Mouse (Mus musculus): ENCODE measurements around the gene Pgm2. TPM values are rescaled to one million over a fixed set of nuclear protein-coding genes. Genes with fewer than 3 reads are reported as not detected.

Gene Pgm2
- 10 to 100 TPM; 18.2 to 27.0 (median 19.2) TPM for polyA plus RNA-seq (2017; shearing (Covaris generic))

- ATAC-seq: peak; percentile 96
These were observed at the start of gene Pgm2 for GRCm38 (mm10) chr5:64092748-64093292. Gene Pgm2, plus strand, starts transcription at chr5:64092950.

DNA sequence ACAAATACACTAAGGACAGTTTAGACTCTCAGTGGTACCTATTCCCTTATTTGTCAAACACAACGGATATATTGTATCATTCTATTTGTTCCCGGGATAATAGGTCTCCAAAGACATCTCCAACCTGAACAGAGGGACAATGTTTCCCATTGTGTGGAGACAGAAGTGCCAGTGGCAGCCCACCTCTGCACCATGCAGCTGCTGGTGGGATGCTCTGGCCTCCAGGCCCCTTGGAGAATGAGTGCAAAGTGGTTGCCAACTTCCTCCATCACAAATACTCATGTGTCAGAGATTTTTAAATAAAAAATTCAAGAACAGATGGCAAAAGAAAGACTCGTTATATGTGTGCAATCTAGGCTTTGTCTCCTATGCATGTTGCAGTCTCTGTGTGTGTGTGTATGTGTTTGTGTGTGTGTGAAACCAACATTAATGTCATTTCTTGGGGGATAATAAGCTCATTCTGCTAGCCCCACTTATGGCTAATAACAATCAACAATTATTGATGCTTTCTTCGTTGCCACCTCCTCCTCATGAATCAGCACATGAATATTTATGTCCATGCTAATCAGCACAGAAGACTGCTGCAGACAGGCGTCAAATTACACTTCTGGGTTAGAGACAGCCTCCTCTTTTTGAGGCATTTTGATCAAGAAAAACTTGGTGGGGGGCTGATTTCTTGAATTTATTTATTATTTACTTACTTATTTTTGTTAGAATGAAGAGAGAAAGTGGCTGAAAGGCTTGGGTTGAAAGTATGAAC lies 48.9 kb upstream of the Pgm2 start:
- no peak for ATAC-seq

DNA sequence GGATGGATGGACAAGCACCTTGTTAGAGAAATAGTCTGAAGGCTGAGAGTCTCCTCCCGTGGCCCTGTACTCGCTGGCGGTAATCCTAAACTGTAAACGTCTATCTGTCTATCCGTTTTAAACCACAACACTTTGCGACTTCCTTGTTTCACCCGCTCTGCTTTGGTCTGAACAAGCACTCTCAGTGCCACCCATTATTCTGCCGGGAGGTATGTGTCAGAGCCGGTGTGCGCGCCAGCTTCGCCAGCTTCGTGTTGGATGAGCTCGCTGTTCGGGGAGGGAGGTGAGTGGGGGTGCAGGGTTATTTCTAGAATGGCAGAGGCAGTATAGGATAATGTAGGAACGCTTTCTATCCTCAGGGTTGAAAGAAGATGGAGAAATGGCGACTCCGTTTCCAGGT lies 48.0 kb upstream of the Pgm2 start:
- ATAC-seq: peak; percentile 60

GRCm38 (mm10) chr5:64045502-64045901 lies 47.2 kb upstream of the Pgm2 start:
- no peak for ATAC-seq

- no peak for ATAC-seq
These were observed 45.8 kb upstream of the Pgm2 start for GRCm38 (mm10) chr5:64046995-64047394.

DNA sequence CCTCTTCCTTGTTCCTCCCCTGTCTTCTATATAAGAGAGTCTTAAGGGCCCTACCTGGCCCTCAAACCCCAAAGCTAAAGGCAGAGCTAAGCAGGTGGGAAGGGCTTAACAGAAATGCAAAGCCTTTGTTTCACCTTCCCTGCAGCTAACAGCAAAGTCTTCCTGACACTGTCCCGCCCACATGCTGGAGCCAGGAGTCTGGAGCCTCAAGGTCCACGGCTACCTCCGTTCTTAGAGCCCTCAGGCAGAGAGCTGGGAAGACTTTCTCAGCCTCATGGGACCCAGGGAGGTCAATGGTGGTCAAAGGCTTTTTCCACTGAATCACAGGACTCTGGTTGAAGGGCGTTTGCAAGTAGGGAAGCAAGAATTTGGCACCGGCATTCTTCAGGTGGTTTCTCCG lies 44.8 kb upstream of the Pgm2 start:
- ATAC-seq: no peak

DNA sequence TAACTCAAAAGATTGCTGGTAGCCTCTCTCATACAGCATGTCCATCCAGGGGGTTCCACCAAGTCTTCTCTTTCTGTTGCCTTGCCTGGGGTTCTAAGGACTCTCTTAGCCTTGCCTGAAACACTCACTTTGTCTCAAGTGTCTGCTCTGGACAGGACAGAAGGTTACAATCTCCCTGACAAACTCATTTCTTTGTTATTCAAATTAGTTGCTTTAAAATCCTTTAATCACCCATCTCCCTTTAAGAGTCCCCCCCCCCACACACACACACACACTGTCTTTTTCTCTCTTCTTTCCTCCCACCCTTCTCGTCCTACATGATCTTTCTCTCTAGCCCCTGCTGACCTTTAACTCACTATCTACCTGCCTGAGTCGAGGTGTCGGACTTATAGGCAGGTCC lies 44.1 kb upstream of the Pgm2 start:
- no peak for ATAC-seq

GRCm38 (mm10) chr5:64049256-64049655 lies 43.5 kb upstream of the Pgm2 start:
- no peak for ATAC-seq

DNA sequence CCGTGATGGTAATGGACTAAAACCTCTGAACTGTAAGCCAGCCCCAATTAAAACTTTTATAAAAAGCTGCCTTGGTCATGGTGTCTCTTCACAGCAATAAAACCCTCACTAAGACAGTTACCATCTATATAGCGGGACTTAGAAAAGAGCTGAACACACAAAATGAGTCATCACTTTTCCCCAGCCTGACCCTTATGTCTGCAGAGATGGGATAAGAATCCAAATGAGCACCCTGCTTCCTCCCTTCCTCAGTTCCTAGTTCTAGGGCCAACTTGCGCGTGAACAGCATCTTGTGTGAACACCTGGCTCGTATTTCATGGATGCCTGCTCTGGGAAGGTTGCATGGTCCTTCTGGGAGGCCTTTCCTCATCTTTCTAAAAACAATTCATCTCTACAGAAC lies 39.7 kb upstream of the Pgm2 start:
- ATAC-seq: no peak

- ATAC-seq: no peak
These were observed 36.5 kb upstream of the Pgm2 start for GRCm38 (mm10) chr5:64056210-64056609.

GRCm38 (mm10) chr5:64060881-64061280 lies 31.9 kb upstream of the Pgm2 start:
- ATAC-seq: no peak

GRCm38 (mm10) chr5:64061643-64062042 lies 31.1 kb upstream of the Pgm2 start:
- no peak for ATAC-seq

- ATAC-seq: no peak
These were observed 29.7 kb upstream of the Pgm2 start for GRCm38 (mm10) chr5:64062882-64063621.

GRCm38 (mm10) chr5:64063622-64064355 lies 29.0 kb upstream of the Pgm2 start:
- ATAC-seq: no peak

DNA sequence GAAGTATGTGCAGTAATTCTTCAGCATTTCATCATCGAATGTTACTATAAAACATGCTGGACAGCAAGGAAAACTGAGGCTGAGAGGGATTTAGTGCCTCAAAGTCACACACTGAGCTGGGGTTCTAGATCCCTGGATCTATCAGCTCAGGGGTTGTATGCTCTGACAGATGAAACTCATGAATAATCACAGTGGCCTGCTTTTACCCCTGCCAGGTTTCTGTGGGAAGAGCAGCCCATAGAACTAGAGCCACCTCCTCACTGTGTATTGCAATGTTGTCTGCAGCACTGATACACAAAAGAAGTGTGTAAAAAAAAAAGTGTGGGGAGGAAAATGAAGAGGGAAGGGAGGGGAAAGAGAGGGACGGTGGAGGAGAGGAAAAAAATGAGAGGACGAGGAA lies 28.3 kb upstream of the Pgm2 start:
- no peak for ATAC-seq

DNA sequence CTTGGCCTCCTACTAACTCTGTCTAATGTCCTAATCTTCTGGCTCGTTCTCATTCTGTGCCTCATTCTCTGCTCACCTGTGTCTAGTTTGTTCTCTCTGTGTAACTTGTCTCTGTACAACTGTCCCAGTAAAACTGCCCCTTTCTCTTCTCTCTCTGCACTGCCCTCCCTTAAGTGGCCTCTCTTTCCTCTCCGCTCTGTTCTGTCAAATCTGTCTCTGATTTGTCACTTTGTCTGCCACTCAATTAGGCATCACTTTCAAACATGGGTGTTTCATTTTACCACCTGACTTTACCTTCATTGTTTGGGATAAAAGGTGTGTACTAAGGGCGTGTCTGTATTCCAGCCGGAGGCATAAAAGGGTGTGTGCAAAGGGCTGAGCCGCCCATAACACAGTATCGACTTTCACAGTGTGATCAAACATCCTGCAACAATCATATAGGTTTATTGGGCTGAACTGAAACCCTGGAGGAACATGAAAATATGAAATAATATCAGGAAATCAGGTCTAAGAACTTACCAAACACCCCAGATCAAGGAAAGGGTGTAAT lies 27.2 kb upstream of the Pgm2 start:
- no peak for ATAC-seq

- ATAC-seq: no peak
These were observed 26.6 kb upstream of the Pgm2 start for GRCm38 (mm10) chr5:64066159-64066558.

- ATAC-seq: no peak
These were observed 25.2 kb upstream of the Pgm2 start for GRCm38 (mm10) chr5:64067576-64067975.

DNA sequence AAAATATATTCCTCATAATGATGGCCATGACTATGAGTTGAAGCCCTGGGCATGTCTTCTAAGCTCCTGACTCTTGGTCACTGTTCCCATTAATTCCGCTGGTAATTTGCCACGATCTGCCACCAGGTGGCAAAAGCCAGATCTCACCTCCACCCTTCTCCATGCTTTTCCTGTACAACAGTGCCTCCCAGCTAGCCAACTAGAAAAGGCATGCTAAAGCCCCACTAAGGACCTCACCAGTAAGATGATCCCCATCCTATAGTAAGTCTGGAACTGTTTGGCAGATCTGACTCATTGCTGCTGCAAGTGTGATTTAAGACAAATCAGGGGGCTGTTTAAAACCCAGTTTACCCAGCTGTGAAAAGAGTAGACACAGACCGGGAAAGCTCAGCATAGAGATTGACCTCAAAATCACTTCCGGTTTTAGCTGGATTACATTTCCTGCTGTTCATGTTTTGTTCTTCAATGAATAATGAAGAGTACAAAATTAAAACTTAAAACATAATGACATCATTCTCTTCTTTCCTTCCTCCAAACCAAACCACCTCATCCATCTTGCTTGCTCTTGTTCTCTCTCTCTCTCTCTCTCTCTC lies 22.6 kb upstream of the Pgm2 start:
- peak; percentile 85 for ATAC-seq

GRCm38 (mm10) chr5:64070742-64071476 lies 21.8 kb upstream of the Pgm2 start:
- no peak for ATAC-seq

- ATAC-seq: no peak
These were observed 18.3 kb upstream of the Pgm2 start for GRCm38 (mm10) chr5:64074455-64074854.

DNA sequence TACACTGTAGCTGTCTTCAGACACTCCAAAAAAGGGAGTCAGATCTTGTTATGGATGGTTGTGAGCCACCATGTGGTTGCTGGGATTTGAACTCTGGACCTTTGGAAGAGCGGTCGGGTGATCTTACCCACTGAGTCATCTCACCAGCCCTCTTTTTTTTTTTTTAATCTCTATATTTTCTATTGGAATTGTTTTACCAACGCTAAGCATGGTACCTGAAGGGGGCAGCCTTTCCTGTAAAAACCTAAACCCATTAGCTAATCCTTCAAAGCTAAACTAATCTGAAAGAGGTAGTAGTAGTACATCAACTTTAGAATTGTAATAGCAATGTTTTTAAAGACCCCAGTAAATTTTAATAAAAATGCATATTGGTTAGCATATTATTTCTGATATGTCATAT lies 17.2 kb upstream of the Pgm2 start:
- no peak for ATAC-seq

All from inflammation-experienced regulatory T-cells, adult 6 months (primary cell).